Mouse (Mus musculus) testis, postnatal 10 days (tissue): ENCODE measurements around the gene Klhdc10.
A peak's percentile ranks its signal among the peaks of the same experiment; 100 is the strongest.

ENCODE experiments used
- DNase-seq: peaks from one replicate; pipeline ENCODE4 v3.0.0; 2021; ENCODE audit warnings: low spot score

Klhdc10 gene

GRCm38 (mm10) chr6:30402091-30402491 lies 423 bp downstream of the Klhdc10 start:
- no peak for DNase-seq

GRCm38 (mm10) chr6:30403465-30403864 lies 1.8 kb downstream of the Klhdc10 start:
- no peak for DNase-seq

GRCm38 (mm10) chr6:30404671-30405070 lies 3.0 kb downstream of the Klhdc10 start:
- no peak for DNase-seq

GRCm38 (mm10) chr6:30408276-30408675 lies 6.6 kb downstream of the Klhdc10 start:
- no peak for DNase-seq

- DNase-seq: no peak
These were observed 7.9 kb downstream of the Klhdc10 start for GRCm38 (mm10) chr6:30409399-30410093.

- no peak for DNase-seq
These were observed 9.6 kb downstream of the Klhdc10 start for GRCm38 (mm10) chr6:30411311-30411710.

GRCm38 (mm10) chr6:30416126-30416525 lies 14.5 kb downstream of the Klhdc10 start:
- DNase-seq: no peak

GRCm38 (mm10) chr6:30416801-30417200 lies 15.1 kb downstream of the Klhdc10 start:
- no peak for DNase-seq

GRCm38 (mm10) chr6:30432461-30433192 lies 31.0 kb downstream of the Klhdc10 start:
- DNase-seq: no peak

- DNase-seq: no peak
These were observed 34.8 kb downstream of the Klhdc10 start for GRCm38 (mm10) chr6:30436476-30436875.

GRCm38 (mm10) chr6:30437054-30437453 lies 35.4 kb downstream of the Klhdc10 start:
- no peak for DNase-seq

- DNase-seq: no peak
These were observed 37.9 kb downstream of the Klhdc10 start for GRCm38 (mm10) chr6:30439576-30439975.

- no peak for DNase-seq
These were observed 55.3 kb downstream of the Klhdc10 start for GRCm38 (mm10) chr6:30456991-30457390.

GRCm38 (mm10) chr6:30458626-30459025 lies 57.0 kb downstream of the Klhdc10 start:
- DNase-seq: no peak

- no peak for DNase-seq
These were observed 57.5 kb downstream of the Klhdc10 start for GRCm38 (mm10) chr6:30459056-30459747.

GRCm38 (mm10) chr6:30459811-30460749 lies 58.4 kb downstream of the Klhdc10 start:
- DNase-seq: peak; percentile 92

- peak; percentile 79 for DNase-seq
These were observed 59.2 kb downstream of the Klhdc10 start for GRCm38 (mm10) chr6:30460750-30461446.

GRCm38 (mm10) chr6:30461755-30462344 lies 60.2 kb downstream of the Klhdc10 start:
- DNase-seq: no peak

GRCm38 (mm10) chr6:30462822-30463221 lies 61.2 kb downstream of the Klhdc10 start:
- no peak for DNase-seq

GRCm38 (mm10) chr6:30465586-30465985 lies 63.9 kb downstream of the Klhdc10 start:
- no peak for DNase-seq

GRCm38 (mm10) chr6:30468058-30468457 lies 66.4 kb downstream of the Klhdc10 start:
- no peak for DNase-seq
